Mouse (Mus musculus) 3T3-L1 (cell line): ENCODE data around the gene Srrm3.

Experiments used
- DNase-seq: peaks from one replicate; pipeline ENCODE4 v3.0.0-alpha.2; 2015; ENCODE audit warnings: low read depth, low spot score

Srrm3 gene

GRCm38 (mm10) chr5:135903551-135904151 is 97.0 kb downstream of the Srrm3 start:
- DNase-seq = peak; percentile 82

DNA sequence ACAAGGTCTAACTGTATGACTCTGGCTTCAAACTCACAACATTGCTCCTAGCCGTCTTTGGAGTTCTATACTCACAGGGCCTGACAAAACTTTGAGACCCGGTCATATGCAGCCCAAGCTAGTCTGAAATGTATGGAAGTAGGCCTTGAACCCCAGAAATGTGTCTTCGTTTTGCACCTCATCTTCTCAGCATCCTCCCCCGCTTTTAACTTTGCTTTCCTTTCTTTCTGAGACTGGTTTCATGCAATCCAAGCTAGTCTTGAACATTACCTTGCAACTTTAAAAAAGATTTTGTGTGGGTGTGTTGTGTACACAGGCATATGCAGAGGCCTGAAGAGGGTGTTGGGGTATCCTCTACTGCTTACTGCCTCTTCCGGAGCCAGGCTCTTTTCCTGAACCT is 97.6 kb downstream of the Srrm3 start:
- DNase-seq = no peak

- no peak for DNase-seq
These were observed 98.9 kb downstream of the Srrm3 start for GRCm38 (mm10) chr5:135905320-135906225.

GRCm38 (mm10) chr5:135906846-135907245 is 100.2 kb downstream of the Srrm3 start:
- DNase-seq = no peak

GRCm38 (mm10) chr5:135907256-135907655 is 100.6 kb downstream of the Srrm3 start:
- peak; percentile 61 for DNase-seq

DNA sequence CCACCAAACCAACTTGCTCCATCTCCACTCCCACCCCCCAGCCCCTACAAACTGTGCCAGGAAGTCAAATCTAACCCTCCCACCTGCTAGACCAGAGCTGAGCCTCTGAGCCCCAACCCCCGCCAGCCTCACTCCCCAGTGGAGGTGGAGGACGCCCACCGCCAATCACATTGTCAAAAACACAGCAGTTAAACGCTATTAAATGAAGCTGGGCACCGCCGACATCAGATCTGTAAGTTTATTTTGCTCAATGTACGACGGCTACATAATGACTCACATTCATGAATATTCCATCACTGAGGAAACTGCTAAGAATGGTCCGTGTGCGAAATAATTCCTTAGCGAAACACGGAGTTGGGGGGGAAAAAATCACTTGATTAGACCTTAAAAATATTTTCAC is 101.5 kb downstream of the Srrm3 start:
- DNase-seq = no peak

- DNase-seq = no peak
These were observed 102.3 kb downstream of the Srrm3 start for GRCm38 (mm10) chr5:135908989-135909388.

GRCm38 (mm10) chr5:135909646-135910045 is 103.0 kb downstream of the Srrm3 start:
- DNase-seq = no peak

- DNase-seq = no peak
These were observed 104.1 kb downstream of the Srrm3 start for GRCm38 (mm10) chr5:135910813-135911212.

GRCm38 (mm10) chr5:135911633-135912220 is 105.0 kb downstream of the Srrm3 start:
- peak; percentile 98 for DNase-seq

DNA sequence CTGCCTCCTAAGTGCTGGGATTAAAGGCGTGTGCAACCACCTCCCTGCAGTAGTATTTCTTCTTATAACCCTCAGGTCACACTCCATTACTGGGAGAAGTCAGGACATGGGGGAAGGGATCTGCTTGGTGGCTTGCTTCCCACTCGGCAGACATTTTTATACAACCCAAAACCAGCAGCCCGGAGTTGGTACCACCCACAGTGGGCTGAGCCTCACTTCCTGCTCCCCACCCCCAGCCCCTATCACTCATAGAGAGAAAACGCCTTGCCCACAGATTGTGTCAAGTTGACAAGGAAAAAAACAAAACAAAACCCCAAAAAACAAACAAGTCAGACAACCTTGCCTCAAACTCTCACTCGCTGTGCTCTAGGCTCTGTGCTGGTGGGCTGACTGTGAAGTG is 106.5 kb downstream of the Srrm3 start:
- no peak for DNase-seq

DNA sequence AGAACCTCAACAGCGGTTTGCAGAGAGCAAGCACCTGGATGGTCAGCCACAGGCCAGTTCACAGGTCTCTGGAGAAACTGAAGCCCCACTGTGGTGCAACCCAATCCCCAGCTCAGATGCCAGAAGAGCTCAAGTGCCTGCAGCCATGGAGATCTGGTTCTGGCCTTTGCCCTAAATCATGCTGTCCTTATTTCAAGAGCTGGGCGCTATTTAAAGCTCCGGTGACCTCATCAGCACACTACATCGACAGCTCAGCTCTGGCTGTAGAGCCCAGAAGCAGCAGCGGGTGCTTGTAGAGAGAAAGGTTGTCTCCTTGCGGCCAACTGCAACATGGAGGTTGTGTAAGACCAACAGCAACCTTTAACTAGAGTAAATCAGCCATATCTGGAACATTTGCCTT is 107.5 kb downstream of the Srrm3 start:
- DNase-seq = peak; percentile 68

DNA sequence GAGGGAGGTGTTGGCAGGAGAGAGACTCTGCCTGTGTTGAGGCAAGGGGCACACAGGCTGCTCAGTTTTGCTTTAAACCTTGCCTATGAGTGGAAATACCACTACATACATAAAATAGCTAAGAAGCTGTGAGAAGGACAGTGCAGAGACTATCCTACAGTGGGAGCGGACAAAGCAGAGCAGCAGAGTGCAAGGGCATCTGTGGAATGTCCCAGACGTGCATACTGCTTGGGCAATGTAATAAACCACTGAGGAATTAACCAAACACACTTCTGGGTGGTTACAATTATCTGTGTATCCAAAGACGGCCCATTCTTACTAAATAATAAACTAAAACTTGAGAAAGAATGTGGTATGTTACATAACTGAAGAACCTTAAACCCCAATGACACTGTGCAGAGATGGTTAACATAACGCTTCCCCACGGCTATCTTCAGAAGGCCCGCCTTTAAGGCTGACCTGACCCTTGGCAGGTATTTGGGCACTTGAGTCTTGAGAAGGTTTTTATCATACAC is 109.4 kb downstream of the Srrm3 start:
- DNase-seq = no peak

GRCm38 (mm10) chr5:135916601-135917000 is 109.9 kb downstream of the Srrm3 start:
- DNase-seq = no peak

DNA sequence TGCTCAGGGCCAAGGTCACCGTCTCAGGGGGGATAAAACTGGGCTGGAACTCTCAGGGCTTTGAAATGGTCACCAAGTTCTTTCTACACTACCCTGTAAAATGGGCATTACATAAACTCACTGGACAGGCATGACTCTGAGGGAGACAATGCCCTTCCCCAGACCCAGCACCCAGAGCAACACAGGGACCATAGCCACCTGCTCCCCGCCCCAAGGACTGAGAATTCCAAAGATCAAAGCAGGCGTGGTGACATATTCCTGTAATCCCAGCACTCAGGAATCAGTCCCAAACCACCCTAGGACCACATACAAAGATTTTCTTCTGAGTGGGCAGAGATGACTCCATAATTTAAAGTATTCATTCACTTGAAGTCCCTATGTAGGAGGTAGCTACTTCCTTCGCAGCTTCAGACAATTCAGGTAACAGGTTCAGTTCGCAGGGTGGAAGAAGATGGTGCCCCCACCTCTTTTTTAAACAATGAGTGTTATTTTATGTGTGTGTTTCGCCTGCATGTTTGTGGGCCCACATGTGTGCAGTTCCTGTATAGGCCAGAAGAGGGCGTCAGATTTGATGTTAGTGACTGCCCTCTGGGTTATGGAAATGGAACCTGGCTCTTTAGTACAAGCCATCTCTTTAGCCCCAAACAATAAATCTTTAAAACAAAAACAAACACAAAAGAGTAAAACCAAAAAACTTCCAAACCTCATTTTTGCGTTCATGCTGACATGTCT is 110.8 kb downstream of the Srrm3 start:
- DNase-seq = no peak

DNA sequence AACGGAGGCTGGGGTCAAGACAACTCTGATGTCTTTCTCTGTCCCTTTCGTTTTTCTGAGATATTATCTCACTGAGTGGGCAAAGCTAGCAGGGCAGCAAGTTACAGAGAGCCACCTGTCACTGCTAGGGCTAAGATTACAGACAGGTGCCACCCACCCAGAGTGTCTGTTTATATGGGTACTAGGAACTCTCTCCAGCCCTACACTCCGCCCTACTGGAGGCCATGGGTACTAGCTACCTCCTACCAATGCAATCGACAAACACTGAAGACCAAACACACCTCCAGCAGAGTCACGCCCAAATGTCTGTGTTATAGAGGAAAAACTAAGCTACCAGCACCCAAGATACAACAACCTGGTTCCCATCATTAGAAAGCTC is 111.4 kb downstream of the Srrm3 start:
- DNase-seq = no peak

DNA sequence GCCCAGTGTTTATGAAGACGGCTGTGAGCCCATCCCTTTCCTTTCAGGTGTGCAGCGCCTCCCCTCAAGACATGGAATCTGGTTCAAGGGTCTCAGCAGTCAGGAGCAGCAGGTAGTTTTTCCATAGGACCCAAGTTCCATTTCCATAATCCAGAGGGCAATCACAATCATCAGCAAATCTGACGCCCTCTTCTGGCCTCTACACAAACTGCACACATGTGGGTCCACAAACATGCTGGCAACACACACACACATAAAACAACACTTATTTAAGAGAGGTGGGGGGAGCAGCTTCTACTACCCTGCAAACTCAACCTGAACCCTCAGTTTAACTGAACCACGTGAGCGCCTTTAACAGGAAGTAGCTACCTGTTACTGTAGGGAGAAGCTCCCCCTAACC is 111.9 kb downstream of the Srrm3 start:
- no peak for DNase-seq

GRCm38 (mm10) chr5:135919902-135920301 is 113.2 kb downstream of the Srrm3 start:
- DNase-seq = no peak

DNA sequence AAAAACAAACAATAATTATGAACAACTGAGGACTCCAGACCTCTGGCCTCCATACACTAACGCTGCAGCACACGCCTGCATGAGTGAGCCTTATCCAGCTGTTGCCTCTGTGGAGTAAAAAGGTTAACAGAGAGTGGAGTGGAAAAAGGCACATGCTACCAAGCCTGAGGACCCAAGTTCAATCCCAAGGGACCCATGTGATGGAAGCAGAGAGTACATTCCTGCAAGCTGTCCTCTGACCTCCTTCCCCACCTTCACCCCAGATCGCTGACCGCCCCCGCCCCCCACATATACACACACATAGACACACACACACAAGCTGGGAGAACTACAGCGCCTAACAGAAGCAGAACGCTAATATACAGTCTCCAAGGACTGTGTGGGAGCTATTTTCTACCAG is 117.2 kb downstream of the Srrm3 start:
- DNase-seq = no peak
